Mouse (Mus musculus) heart, postnatal 36 days (tissue): ENCODE measurements around the gene Zfp169. TPM values are rescaled to one million over a fixed set of nuclear protein-coding genes. Genes with fewer than 3 reads are reported as not detected.
"Not testable (repeated sequence)": the region's sequence is repeated elsewhere in the genome, so short reads cannot be mapped to it uniquely, and the experiment has no call there.

ENCODE experiments used
- DNase-seq, 2 experiments: peaks; one replicate each; pipeline ENCODE4 v3.0.0; 2021 to 2022
- intact Hi-C: fragments of 180-260 bp; cut with DNase I; formaldehyde crosslinking; loops from one replicate; pipeline ENCODE4 v1.15.1; 2025
- total RNA-seq, 2 experiments: library from RNA; stranded (reverse); gene quantifications; 2 replicates each; pipeline ENCODE4 v1.2.3; 2021

Zfp169 gene
- total RNA-seq, 2 experiments from 2014 or later = 3.7 to 4.9 TPM

DNA sequence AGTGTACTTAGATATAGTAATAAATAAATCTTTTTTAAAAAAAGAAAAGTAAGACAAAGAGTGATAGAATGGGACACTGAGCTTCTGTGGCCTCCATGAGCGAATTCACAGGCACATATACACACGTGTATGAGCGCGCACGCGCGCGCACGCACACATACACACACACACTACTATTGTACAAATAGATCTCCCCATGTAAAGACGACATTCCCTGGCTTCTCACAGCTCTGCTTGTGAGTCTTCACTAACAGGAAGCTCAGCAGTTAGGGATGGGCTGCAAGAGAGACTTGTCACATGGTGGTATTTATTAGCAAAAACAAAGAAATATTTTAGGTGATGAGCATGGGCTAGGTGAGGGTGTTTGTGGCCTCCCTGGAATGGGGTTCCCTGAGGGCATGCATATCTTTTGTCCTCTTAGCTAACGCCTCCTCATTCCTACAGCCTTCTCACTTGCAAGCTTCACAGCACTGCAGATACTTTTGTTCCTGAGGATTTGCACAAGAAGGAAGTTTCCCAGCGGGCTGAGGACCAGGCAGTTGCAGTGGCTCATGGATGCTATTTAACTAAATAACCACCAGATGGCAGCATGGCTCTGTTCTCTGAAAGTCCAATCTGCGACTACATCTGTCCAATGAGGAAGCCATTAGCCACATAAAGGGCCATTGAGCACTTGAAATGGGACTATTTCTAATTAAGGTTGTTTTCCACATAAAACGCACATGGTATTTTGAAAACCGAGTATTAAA, 15.0 kb upstream of the Zfp169 start:
- intact Hi-C loops = loop anchor here (1.0 to 2.0 kb wide), 3 partner anchors 17 to 111 kb away; no protein-coding TSS in a partner anchor

GRCm38 (mm10) chr13:48525745-48526144, 12.5 kb upstream of the Zfp169 start:
- intact Hi-C loops = no loop called here
- no peak for DNase-seq

More for the DNA sequence above, 15.0 kb upstream of the Zfp169 start:
- peak; percentile 55 to 69 for DNase-seq

DNA sequence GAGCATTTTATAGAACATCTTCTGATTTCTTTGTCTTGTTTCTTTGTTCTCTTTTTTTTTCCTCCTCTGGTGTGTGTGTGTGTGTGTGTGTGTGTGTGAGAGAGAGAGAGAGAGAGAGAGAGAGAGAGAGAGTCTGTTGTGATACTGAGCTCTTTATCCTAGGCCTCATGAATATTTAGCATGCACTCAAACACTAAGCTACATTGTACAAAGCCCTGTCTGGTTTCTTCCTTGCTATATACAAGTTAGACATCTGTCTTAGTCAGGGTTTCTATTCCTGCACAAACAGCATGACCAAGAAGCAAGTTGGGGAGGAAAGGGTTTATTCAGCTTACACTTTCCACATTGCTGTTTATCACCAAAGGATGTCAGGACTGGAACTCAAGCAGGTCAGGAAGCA, 5.9 kb upstream of the Zfp169 start:
- DNase-seq, intact Hi-C loops: not testable (repeated sequence)

- no peak for DNase-seq
- intact Hi-C loops = no loop called here
These were observed 2.6 kb upstream of the Zfp169 start for GRCm38 (mm10) chr13:48515861-48516260.

DNA sequence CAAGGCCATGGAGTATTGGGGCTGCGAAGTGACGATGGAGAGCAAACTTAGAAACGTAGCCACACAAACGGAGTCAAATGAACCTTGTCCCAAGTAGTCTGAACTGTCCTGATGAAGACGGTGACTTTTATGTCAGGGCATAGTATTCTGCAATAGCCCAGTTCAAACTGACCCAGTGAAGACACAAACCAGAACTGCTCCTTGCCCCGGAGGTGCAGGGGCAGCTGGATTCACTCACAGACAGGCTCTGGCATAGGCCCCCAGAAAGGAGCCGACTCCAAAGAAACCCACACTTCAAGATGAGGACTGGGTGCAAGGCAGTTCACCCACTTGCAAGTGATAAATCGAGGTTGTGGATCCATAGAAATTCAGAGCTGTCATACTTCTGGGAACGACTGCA, 4.6 kb downstream of the Zfp169 start:
- intact Hi-C loops = no loop called here
- no peak for DNase-seq

DNA sequence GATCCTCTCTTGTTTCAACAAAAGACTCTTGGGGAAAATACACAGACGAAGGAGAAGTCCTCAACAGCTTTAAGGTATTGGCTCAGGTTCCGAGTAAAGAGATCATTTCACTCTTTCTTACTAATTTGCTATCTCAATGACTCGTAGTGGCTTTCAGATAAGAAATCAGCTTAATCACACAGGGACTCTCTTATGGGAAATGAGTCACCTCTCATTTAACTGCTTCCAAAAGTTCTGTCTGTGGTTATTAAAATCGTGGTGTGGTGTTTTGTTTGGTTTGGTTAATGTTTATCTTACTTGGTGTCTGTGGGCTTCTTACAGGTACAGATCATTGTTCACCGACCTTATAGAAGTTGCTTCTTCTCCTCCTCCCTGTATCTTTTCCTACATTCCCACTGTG, 10.8 kb downstream of the Zfp169 start:
- no peak for DNase-seq

DNA sequence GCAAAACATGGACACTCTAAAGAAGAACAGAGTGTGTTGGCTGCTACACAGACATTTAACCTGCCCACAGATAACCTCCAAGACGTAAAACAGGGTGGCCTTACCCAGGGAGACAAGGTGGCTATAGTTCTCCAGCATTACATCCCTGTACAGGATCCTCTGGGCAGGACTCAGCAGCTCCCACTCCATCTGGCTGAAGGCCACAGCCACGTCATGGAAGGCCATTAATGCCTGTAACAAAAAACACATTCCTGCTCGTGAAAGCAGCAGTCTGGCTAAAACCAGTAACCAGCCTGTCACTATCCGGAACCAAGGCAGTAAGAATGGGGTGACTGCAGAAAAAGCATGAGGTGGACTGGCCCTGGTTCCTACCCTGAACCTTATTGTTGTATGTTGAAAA, 14.6 kb downstream of the Zfp169 start:
- intact Hi-C loops = no loop called here
- no peak for DNase-seq

More for the DNA sequence above, 10.8 kb downstream of the Zfp169 start:
- intact Hi-C loops = no loop called here

GRCm38 (mm10) chr13:48497693-48498221, 15.5 kb downstream of the Zfp169 start:
- peak; percentile 55 to 58 for DNase-seq
- intact Hi-C loops = no loop called here

DNA sequence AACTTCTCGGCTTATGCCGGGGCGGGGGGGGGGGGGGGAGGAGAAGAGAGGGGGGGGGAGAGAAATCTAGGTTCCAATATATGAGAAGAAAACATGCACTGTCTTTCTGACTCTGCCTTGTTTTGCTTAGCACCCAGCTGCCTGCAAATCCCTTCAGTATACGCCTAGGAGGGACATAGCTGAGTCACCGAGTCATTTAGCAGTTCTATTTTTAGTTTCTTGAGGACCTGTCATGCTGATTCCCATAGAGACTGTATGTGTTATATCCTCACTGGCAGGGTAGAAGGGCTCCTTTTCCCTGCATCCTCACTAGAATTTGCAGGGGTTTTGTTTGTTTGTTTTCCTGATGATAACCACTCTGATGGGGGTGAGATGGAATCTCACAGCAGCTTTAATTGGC, 20.1 kb downstream of the Zfp169 start:
- no peak for DNase-seq
- intact Hi-C loops = no loop called here

DNA sequence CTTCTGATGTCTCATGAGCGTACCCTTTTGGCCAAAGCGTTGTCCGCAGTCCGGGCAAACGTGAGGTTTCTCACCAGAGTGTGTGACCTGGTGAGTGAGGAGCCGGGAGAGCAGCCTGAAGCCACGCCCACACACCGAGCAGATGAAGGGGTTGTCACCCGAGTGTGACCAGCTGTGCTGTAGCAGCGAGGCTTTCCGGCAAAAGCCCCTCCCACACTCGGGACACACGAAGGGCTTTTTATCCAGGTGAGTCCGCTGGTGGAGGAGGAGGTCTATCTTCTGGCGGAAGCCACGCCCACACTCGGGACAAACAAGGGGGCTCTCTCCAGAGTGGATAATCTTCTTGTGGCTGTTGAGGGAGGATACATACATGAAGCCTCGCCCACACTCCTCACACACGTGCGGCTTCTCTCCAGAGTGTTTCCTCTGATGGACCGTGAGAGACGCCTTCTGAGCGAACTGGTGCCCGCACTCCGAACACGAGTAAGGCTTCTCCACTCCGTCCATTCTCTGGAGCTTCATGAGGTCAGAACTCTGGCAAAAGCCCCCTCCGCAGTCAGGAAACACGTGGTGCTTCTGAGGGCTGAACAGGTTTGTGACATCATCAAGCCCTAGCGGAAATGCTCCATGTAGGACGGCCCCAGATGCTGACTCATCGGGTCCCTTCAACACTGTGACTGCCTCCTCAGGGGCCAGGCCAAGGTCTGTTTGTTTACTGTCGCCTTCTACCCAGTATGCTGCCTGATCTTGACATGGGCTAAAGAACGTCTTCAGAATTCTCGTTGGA, 22.7 kb downstream of the Zfp169 start:
- no peak for DNase-seq
- intact Hi-C loops = no loop called here

DNA sequence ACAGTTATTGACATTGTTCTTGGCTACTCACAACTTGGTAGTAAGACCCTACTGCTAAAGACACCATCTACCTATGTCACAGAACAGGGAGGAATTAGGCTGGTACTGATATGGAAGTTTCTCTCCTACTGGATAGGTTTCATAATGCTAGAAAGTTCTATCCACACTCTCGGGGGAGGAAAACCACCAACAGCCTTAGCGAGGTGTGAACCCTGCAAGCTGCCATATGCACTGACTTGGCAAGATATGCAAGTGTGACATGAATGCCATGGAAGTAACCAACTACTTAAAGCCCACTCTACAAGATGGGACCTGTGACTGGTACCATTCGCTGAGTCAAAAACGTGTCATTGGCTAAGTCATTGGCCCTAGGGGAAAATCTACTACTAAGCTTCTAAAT, 29.6 kb downstream of the Zfp169 start:
- intact Hi-C loops = no loop called here
- DNase-seq = no peak

GRCm38 (mm10) chr13:48468656-48469180, 44.5 kb downstream of the Zfp169 start:
- DNase-seq = no peak
- intact Hi-C loops = loop anchor here (10.0 kb wide), 2 partner anchors 234 to 894 kb away; no protein-coding TSS in a partner anchor

DNA sequence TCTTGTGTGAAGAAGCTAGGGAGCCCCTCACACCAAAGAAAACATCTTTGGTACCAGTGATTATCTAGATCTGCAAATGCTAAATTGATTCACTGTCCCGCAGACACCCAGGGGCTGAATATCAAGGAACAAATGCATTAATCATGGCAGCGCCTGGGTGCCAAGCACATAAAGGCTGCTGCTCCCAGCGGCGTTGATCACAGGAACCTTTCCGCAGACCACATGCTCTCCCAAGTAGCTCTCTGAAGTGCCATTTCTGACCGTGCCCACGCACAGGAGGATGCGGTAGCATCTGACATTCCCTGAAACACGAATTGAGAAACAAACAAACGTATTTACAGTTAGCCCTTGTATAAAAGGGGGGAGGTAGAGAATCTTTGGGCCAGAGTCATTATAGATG, 47.1 kb downstream of the Zfp169 start:
- intact Hi-C loops = loop anchor here (10.0 kb wide), 2 partner anchors 231 to 891 kb away; no protein-coding TSS in a partner anchor
- DNase-seq = no peak

- intact Hi-C loops = loop anchor here (1.0 to 10.0 kb wide), 8 partner anchors 202 to 1163 kb away; partner anchors contain the start of gene Id4
- DNase-seq = peak; percentile 70 to 72
These were observed 49.1 kb downstream of the Zfp169 start for GRCm38 (mm10) chr13:48464170-48464569.

- intact Hi-C loops = no loop called here
- DNase-seq = no peak
These were observed 54.0 kb downstream of the Zfp169 start for GRCm38 (mm10) chr13:48459280-48459679.

- no peak for DNase-seq
- intact Hi-C loops = no loop called here
These were observed 65.1 kb downstream of the Zfp169 start for GRCm38 (mm10) chr13:48448119-48448518.

DNA sequence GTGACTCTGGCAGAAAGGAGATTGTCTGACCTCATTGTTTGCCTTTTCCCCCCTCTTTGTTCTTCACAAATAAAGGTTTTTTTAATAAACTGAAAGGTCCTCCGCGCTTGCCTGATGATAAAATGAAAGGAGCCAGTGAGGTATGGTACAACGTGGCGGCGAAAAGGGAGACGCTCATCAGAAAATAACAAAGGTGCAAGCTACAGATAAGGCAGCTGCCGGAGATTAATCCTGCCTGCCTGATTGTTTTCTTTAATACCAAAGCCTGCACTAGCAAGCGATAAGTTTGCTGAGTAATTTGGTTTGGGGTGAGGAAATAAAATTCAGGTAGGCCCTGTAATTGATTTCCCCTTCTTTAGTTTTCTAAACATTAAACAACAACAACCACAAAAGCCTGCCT, 69.3 kb downstream of the Zfp169 start:
- intact Hi-C loops = no loop called here
- no peak for DNase-seq

GRCm38 (mm10) chr13:48438321-48438720, 74.9 kb downstream of the Zfp169 start:
- DNase-seq = no peak
- intact Hi-C loops = no loop called here
